Mouse (Mus musculus): Measurements from ENCODE around the gene Tbx1. TPM values are rescaled to one million over a fixed set of nuclear protein-coding genes. Genes with fewer than 3 reads are reported as not detected.
"Not testable (repeated sequence)": the region's sequence is repeated elsewhere in the genome, so short reads cannot be mapped to it uniquely, and the experiment has no call there.

Gene Tbx1
- polyA plus RNA-seq, 1 experiment from 2014 or later = 0.25 TPM

- peak; percentile 21 for DNase-seq (ENCODE audit: low spot score)
These were observed 35.8 kb downstream of the Tbx1 start for GRCm38 (mm10) chr16:18554721-18555120.

DNA sequence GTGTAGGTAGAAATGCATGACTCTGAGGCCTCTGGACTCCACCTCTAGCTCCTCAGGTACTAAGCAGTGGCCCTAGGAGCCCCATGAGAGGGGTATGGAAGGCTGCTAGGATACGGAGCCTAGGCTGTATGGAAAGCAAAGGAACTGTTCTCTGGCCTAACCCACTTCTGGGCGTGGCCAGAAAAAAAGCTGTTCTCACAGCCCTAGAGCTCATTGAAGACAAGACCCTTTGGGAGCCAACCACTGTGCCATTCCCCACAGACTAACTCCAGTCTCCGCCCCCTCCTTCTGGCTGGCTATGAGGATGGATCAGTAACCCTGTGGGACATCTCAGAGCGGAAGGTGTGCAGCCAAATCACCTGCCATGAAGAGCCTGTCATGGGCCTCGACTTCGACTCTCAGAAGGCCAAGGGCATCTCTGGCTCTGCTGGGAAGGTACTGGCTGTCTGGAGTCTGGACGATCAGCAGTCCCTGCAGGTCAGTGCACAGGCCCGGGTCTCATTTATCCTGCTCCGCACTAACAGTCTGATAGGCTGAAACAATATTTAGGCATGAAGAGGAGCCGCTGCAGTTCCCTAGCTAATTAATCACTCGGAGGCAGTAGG, 38.3 kb downstream of the Tbx1 start:
- DNase-seq (ENCODE audit: low spot score) = no peak

GRCm38 (mm10) chr16:18551604-18552003, 38.9 kb downstream of the Tbx1 start:
- DNase-seq (ENCODE audit: low spot score) = no peak

GRCm38 (mm10) chr16:18547891-18548290, 42.6 kb downstream of the Tbx1 start:
- no peak for DNase-seq (ENCODE audit: low spot score)

GRCm38 (mm10) chr16:18543151-18543829, 47.2 kb downstream of the Tbx1 start:
- DNase-seq (ENCODE audit: low spot score) = no peak

GRCm38 (mm10) chr16:18539281-18539680, 51.2 kb downstream of the Tbx1 start:
- DNase-seq (ENCODE audit: low spot score) = no peak

DNA sequence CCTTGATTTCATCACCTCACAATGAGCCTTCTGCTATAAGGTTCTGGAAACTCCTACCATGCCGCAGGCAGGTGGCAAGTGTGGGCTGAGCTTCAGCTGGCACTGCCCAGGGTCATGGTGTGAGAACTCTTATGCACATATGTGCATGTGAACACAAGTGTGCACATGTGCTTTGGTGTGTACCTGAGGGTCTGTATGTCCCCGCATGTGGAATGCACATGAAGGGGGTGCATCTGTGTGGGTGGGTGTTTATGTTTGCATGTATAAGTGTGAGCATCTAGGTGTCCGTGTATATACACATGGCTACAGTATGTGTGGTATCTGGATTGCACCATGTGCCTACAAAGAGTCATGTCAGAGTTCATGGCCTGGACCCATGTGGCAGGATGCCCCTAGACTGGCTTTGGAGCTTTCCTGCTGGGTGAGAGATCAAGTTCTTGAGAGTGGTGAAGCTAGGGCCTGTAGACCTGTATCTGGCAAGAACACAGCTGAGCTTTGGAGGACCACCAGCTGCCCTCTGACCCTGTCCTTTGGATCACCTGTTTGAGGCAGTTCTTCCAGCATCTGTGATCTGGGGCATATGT, 53.0 kb downstream of the Tbx1 start:
- no peak for DNase-seq (ENCODE audit: low spot score)

GRCm38 (mm10) chr16:18533061-18533460, 57.4 kb downstream of the Tbx1 start:
- DNase-seq (ENCODE audit: low spot score) = not testable (repeated sequence)

Other genes starting within 250 kb of the Tbx1 start
- 37.1 and 41.2 TPM in 2 replicates for gene Tango2, start 242.6 kb downstream of the Tbx1 start, polyA plus RNA-seq (2015; fragmentation: Nextera tagmentation; extraction: Ambion mirVana)
- 31.2 and 40.0 TPM in 2 replicates for gene Arvcf, start 242.5 kb downstream of the Tbx1 start, polyA plus RNA-seq (2015; fragmentation: Nextera tagmentation; extraction: Ambion mirVana)
- gene Txnrd2, start 164.3 kb downstream of the Tbx1 start, polyA plus RNA-seq (2015; fragmentation: Nextera tagmentation; extraction: Ambion mirVana) = 11.3 and 12.3 TPM in 2 replicates
- 73.8 and 83.6 TPM in 2 replicates for gene Comt, start 163.8 kb downstream of the Tbx1 start, polyA plus RNA-seq (2015; fragmentation: Nextera tagmentation; extraction: Ambion mirVana)
- 34.2 and 35.2 TPM in 2 replicates for gene Gnb1l, start 92.0 kb downstream of the Tbx1 start, polyA plus RNA-seq (2015; fragmentation: Nextera tagmentation; extraction: Ambion mirVana)
- gene Rtl10, start 91.8 kb downstream of the Tbx1 start, polyA plus RNA-seq (2015; fragmentation: Nextera tagmentation; extraction: Ambion mirVana) = 4.6 and 5.6 TPM in 2 replicates
- 0.71 and 0.78 TPM in 2 replicates for gene Gp1bb, start 31.7 kb upstream of the Tbx1 start, polyA plus RNA-seq (2015; fragmentation: Nextera tagmentation; extraction: Ambion mirVana)
- gene Gm49601, start 35.8 kb upstream of the Tbx1 start, polyA plus RNA-seq (2015; fragmentation: Nextera tagmentation; extraction: Ambion mirVana) = not detected in 2 replicates
- gene Sept5, start 39.3 kb upstream of the Tbx1 start, polyA plus RNA-seq (2015; fragmentation: Nextera tagmentation; extraction: Ambion mirVana) = 1.7 TPM in 2 replicates
- gene Cldn5, start 186.2 kb upstream of the Tbx1 start, polyA plus RNA-seq (2015; fragmentation: Nextera tagmentation; extraction: Ambion mirVana) = 15.4 and 23.6 TPM in 2 replicates
- 98.8 and 111 TPM in 2 replicates for gene Ufd1, start 221.1 kb upstream of the Tbx1 start, polyA plus RNA-seq (2015; fragmentation: Nextera tagmentation; extraction: Ambion mirVana)
- 60.7 and 68.5 TPM in 2 replicates for gene Cdc45, start 221.3 kb upstream of the Tbx1 start, polyA plus RNA-seq (2015; fragmentation: Nextera tagmentation; extraction: Ambion mirVana)
- gene 2510002D24Rik, start 245.9 kb upstream of the Tbx1 start, polyA plus RNA-seq (2015; fragmentation: Nextera tagmentation; extraction: Ambion mirVana) = 19.5 and 34.3 TPM in 2 replicates
- not detected in 2 replicates for gene Gm28539, start 245.9 kb upstream of the Tbx1 start, polyA plus RNA-seq (2015; fragmentation: Nextera tagmentation; extraction: Ambion mirVana)

All from thymus, postnatal 0 days (tissue).